Mouse (Mus musculus) heart, postnatal 25 days (tissue): ENCODE measurements around the gene Cchcr1. TPM values are rescaled to one million over a fixed set of nuclear protein-coding genes. Genes with fewer than 3 reads are reported as not detected.
A peak's percentile ranks its signal among the peaks of the same experiment; 100 is the strongest.
"Not testable (repeated sequence)": the region's sequence is repeated elsewhere in the genome, so short reads cannot be mapped to it uniquely, and the experiment has no call there.

Experiments used
- DNase-seq: peaks from one replicate; pipeline ENCODE4 v3.0.0; 2022; ENCODE audit warnings: low spot score
- intact Hi-C: fragments of 180-260 bp; cut with DNase I; formaldehyde crosslinking; loops from one replicate; pipeline ENCODE4 v1.15.1; 2025
- total RNA-seq, 2 experiments: library from RNA; stranded (reverse); gene quantifications; 2 replicates each; pipeline ENCODE4 v1.2.3; 2021

Gene Cchcr1
- total RNA-seq, result 1 to 10 TPM; 2.2 to 2.8 TPM

GRCm38 (mm10) chr17:35516652-35517500, at the start of gene Cchcr1, which contains the start of gene Tcf19:
Gene Cchcr1, plus strand, starts transcription at chr17:35517100.
Gene Tcf19, minus strand, starts transcription at chr17:35516824.
- DNase-seq, result peak; percentile 94
- intact Hi-C loops, result no loop called here

DNA sequence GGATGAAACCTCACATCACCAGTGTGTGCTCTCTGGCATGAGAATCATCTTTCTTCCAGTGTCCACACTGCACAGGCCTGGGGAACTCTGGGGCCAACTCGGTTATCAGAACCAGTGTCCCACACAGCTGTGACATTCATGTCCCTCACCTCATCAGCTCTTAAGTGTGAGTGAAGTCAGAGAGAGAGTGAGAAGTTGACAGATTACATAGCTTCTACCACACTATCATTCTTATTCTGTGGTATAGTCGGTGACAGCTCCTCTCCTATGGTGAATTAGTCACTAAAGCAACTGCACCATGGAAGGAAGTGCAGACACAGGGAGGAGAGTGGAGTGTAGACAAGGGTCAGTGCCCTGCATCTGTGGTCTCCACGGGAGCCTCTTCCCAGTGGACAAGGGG, 48.0 kb upstream of the Cchcr1 start:
- DNase-seq, intact Hi-C loops: not testable (repeated sequence)

GRCm38 (mm10) chr17:35469842-35470751, 46.8 kb upstream of the Cchcr1 start, which contains the start of gene H2-Q10:
Gene H2-Q10, plus strand, starts transcription at chr17:35470089.
- no peak for DNase-seq
- intact Hi-C loops, result no loop called here

DNA sequence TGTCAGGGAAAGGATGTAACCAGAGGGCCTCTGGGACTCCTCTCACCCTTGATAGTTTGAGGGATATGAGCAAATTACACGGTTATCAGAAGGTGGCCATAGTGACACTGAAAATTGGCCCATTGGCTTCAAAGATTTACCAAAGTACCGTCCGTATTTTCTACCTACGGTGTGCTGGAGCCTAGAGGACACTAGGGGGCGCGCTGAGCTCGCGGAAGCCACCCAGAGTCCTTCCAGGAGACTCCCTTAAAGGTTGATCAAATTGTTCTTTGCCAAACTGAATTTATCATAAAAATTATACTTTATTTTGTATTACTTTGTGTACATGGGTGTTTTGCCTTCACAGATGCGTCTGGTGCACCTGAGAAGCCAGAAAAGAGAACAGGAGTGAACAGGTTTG, 32.8 kb upstream of the Cchcr1 start:
- DNase-seq, result no peak
- intact Hi-C loops, result loop anchor here (1.0 to 2.0 kb wide), 2 partner anchors 31 to 50 kb away; no protein-coding TSS in a partner anchor

GRCm38 (mm10) chr17:35485702-35486101, 31.2 kb upstream of the Cchcr1 start:
- DNase-seq, result no peak
- intact Hi-C loops, result loop anchor here (2.0 kb wide), 1 partner anchor 29 kb away; no protein-coding TSS in a partner anchor

- DNase-seq, result no peak
- intact Hi-C loops, result no loop called here
Measured at GRCm38 (mm10) chr17:35486726-35487125, 30.2 kb upstream of the Cchcr1 start.

GRCm38 (mm10) chr17:35488041-35488440, 28.9 kb upstream of the Cchcr1 start:
- intact Hi-C loops, result no loop called here
- no peak for DNase-seq

DNA sequence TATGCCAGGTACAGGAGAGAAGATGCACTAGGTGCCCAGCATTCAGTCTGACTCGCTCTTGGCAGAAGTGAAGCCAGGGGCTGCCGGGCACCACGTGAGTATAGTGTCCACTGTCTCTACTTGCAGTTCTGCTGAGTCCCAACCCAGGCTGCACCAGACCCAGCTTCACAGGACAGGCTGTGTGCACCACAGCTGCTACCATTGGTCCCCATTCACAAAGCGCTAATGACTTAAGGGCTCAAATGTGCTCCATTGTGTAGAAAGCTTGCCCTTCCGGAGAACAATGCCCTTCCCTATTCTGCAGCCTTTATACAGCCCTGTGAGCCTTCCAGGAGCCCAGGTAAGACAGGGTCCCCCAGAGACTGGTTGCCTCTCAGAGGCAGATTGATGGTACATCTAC, 26.6 kb upstream of the Cchcr1 start:
- no peak for DNase-seq
- intact Hi-C loops, result no loop called here

GRCm38 (mm10) chr17:35497124-35497523, 19.8 kb upstream of the Cchcr1 start:
- DNase-seq, result no peak
- intact Hi-C loops, result no loop called here

GRCm38 (mm10) chr17:35502226-35502625, 14.7 kb upstream of the Cchcr1 start:
- DNase-seq, result no peak
- intact Hi-C loops, result no loop called here

DNA sequence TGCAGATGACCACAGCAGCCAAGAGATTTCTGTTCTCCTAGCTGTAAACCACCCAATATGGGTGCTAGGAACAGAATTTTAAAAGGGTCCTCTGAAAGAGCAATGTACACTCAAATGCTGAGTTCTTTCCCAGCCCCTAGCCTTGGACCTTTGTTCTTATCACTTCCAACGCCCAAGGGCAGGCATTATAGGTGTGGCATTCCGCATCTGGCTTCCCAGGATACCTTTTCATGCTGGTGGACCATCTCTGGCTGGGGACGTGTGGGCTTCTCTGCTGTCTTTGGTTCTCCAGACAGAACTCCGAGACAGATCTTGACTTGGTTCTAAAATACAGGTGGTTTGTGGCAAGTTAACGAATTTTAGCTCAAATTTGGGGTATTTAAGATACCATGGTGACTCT, 14.1 kb upstream of the Cchcr1 start:
- intact Hi-C loops, result no loop called here
- no peak for DNase-seq

DNA sequence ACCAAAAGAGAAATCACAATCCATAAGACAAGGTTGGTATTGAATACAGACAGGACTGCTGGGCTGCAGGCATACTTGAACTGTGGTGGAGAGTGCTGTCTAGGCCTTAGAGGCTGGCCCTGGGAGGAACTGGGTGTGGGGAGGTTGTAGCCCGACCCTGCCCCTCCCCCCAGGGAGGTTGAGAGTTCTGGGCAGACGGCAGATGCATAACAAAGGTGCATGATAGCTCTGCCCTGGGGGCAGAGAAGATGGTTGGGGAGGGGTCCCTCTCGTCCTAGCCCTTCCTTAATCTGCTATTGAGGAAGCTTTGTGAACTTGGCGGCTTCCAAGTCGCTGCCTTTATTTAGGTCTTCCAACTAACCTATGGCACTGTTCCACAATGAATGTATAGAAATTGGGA, 13.1 kb upstream of the Cchcr1 start:
- intact Hi-C loops, result no loop called here
- no peak for DNase-seq

GRCm38 (mm10) chr17:35504628-35505481, 12.0 kb upstream of the Cchcr1 start:
- no peak for DNase-seq
- intact Hi-C loops, result no loop called here

DNA sequence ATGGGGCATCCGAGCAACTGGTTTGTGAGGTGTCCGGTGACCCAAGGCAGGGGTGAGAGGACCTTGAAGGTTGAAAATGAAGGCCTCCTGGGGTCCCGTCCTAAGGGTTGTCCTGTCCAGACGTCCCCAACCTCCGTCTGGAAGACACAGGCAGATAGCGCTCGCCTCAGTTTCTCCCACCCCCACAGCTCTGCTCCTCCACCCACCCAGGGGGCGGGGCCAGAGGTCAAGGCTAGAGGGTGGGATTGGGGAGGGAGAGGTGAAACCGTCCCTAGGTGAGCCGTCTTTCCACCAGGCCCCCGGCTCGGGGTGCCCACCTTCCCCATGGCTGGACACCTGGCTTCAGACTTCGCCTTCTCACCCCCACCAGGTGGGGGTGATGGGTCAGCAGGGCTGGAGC, 11.1 kb upstream of the Cchcr1 start, which contains the start of gene Pou5f1:
Gene Pou5f1 (plus strand): TSS at position 243 of the 400 bp plus-strand sequence.
- DNase-seq, result no peak
- intact Hi-C loops, result no loop called here

DNA sequence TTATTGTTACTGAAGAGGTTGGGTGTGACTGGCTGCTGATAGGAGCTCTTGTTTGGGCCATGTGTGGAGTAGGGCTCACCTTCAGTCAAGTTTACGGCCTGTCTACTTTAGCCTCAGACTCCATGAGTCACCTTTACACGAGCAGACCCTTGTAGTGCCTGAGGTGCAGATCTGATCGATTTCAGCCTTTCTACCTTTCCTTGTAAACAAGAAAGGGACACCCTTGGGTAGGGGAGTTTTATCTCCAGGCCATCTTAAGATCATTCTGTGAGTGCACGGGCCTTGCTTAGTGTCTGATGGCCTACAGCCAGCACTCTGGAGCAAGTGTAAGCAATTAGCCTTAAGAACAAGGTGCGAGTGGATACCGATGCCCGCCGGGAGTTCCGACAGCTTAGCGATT, 10.0 kb upstream of the Cchcr1 start:
- no peak for DNase-seq
- intact Hi-C loops, result no loop called here

GRCm38 (mm10) chr17:35507556-35508260, 9.2 kb upstream of the Cchcr1 start:
- DNase-seq, result no peak
- intact Hi-C loops, result no loop called here

DNA sequence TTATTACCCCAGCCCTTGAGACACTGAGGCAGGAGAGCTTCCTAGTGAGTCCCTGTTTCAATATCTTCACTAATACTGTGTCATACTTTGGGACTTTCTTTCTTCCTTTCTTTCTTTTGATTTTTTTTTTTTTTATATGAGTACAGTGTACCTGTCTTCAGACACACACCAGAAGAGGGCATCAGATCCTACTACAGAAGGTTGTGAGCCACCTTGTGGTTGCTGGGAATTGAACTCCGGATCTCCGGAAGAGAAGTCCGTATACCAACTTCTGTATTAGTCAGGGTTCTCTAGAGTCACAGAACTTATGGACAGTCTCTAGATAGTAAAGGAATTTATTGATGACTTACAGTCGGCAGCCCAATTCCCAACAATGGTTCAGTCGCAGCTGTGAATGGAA, 8.6 kb upstream of the Cchcr1 start:
- intact Hi-C loops, DNase-seq: not testable (repeated sequence)

GRCm38 (mm10) chr17:35509284-35509683, 7.6 kb upstream of the Cchcr1 start:
- intact Hi-C loops, result no loop called here
- no peak for DNase-seq
